Mouse (Mus musculus) MEL (cell line): ENCODE measurements around the gene Myom1. TPM values are rescaled to one million over a fixed set of nuclear protein-coding genes. Genes with fewer than 3 reads are reported as not detected.
"Not testable (repeated sequence)": the region's sequence is repeated elsewhere in the genome, so short reads cannot be mapped to it uniquely, and the experiment has no call there.

Experiments used
- DNase-seq: peaks from one replicate; pipeline ENCODE4 v3.0.0; 2011; ENCODE audit warnings: low read depth, low spot score
- H3K27ac ChIP-seq: 2 replicates; pipeline ENCODE4 v1.5.1; 2012; ENCODE audit warnings: low read depth, mild to moderate bottlenecking, control low read depth, low read length, moderate library complexity; ENCODE audit not compliant: control insufficient read depth
- H3K27me3 ChIP-seq, 2 experiments: fragments of 150-350 bp in 1 of 2; sonication (generic) in 1 of 2; 2 replicates each; pipeline ENCODE4 v1.6.1; 2012; ENCODE audit warnings: low read length in 2 of 2, mild to moderate bottlenecking in 2 of 2, improper control_type of control experiment in 1 of 2, moderate library complexity in 1 of 2; ENCODE audit not compliant: insufficient read depth in 2 of 2, control insufficient read depth in 1 of 2
- H3K36me3 ChIP-seq, 2 experiments: 2 replicates each; pipeline ENCODE4 v1.6.1; 2012 to 2014; ENCODE audit warnings: low read length in 2 of 2, improper control_type of control experiment in 1 of 2, inconsistent platforms in 1 of 2, mild to moderate bottlenecking in 1 of 2; ENCODE audit not compliant: insufficient read depth in 2 of 2, control insufficient read depth in 1 of 2
- H3K4me1 ChIP-seq, 2 experiments: fragments of 150-350 bp in 1 of 2; sonication (generic) in 1 of 2; 2 replicates each; pipeline ENCODE4 v1.6.1; 2012; ENCODE audit warnings: low read length in 2 of 2, improper control_type of control experiment in 1 of 2, mild to moderate bottlenecking in 1 of 2; ENCODE audit not compliant: insufficient read depth in 2 of 2, control insufficient read depth in 1 of 2
- H3K4me3 ChIP-seq, 2 experiments: fragments of 150-350 bp in 1 of 2; sonication (generic) in 1 of 2; 2 replicates each; pipeline ENCODE4 v1.5.1; 2012; ENCODE audit warnings: low read depth in 2 of 2, low read length in 2 of 2, mild to moderate bottlenecking in 2 of 2, moderate library complexity in 2 of 2, control low read depth in 1 of 2, improper control_type of control experiment in 1 of 2; ENCODE audit not compliant: control insufficient read depth in 1 of 2, insufficient read depth in 1 of 2
- H3K79me2 ChIP-seq: 2 replicates; pipeline ENCODE4 v1.6.1; 2012; ENCODE audit warnings: mild to moderate bottlenecking, low read length, moderate library complexity; ENCODE audit not compliant: control insufficient read depth, poor library complexity, insufficient read depth
- H3K9ac ChIP-seq: 2 replicates; pipeline ENCODE4 v1.6.1; 2012; ENCODE audit warnings: low read depth, mild to moderate bottlenecking, control low read depth, low read length, moderate library complexity; ENCODE audit not compliant: control insufficient read depth, poor library complexity, severe bottlenecking
- H3K9me3 ChIP-seq: fragments of 150-350 bp; sonication (generic); replicated peaks from 2 replicates; pipeline ENCODE4 v1.6.1; 2012; ENCODE audit warnings: mild to moderate bottlenecking, low read length, improper control_type of control experiment, moderate library complexity; ENCODE audit not compliant: insufficient read depth
- ELF1 ChIP-seq: IDR thresholded peaks from 2 replicates; pipeline ENCODE4 v1.6.1; 2014; ENCODE audit warnings: low read depth, mild to moderate bottlenecking, inconsistent platforms, low read length, improper control_type of control experiment, moderate library complexity
- ETS1 ChIP-seq: IDR thresholded peaks from 2 replicates; pipeline ENCODE4 v1.6.1; 2012; ENCODE audit warnings: low read depth, mild to moderate bottlenecking, inconsistent platforms, low read length, improper control_type of control experiment, moderate library complexity
- MAFK ChIP-seq: IDR thresholded peaks from 2 replicates; pipeline ENCODE4 v1.6.1; 2011; ENCODE audit warnings: low read depth, mild to moderate bottlenecking, low read length, improper control_type of control experiment, borderline replicate concordance
- MAX ChIP-seq: IDR thresholded peaks from 2 replicates; pipeline ENCODE4 v1.6.1; 2011; ENCODE audit warnings: low read length, improper control_type of control experiment
- MYC ChIP-seq: IDR thresholded peaks from 2 replicates; pipeline ENCODE4 v1.6.1; 2011; ENCODE audit warnings: low read depth, mild to moderate bottlenecking, low read length, improper control_type of control experiment, moderate library complexity
- NELFE ChIP-seq: IDR thresholded peaks from 2 replicates; pipeline ENCODE4 v1.6.1; 2011; ENCODE audit warnings: low read depth, low read length, improper control_type of control experiment
- NRF1 ChIP-seq: IDR thresholded peaks from 2 replicates; pipeline ENCODE4 v1.6.1; 2014; ENCODE audit warnings: low read depth, mild to moderate bottlenecking, inconsistent platforms, low read length, improper control_type of control experiment, moderate library complexity; ENCODE audit not compliant: poor library complexity, insufficient read depth, severe bottlenecking
- POLR2A ChIP-seq, 2 experiments: IDR thresholded peaks; 2 replicates each; pipeline ENCODE4 v1.6.1; 2011 to 2012; ENCODE audit warnings: low read length in 2 of 2, mild to moderate bottlenecking in 2 of 2, control low read depth in 1 of 2, improper control_type of control experiment in 1 of 2, low read depth in 1 of 2, moderate library complexity in 1 of 2; ENCODE audit not compliant: control insufficient read depth in 1 of 2, insufficient read depth in 1 of 2, poor library complexity in 1 of 2
- RAD21 ChIP-seq: IDR thresholded peaks from 2 replicates; pipeline ENCODE4 v1.6.1; 2011; ENCODE audit warnings: mild to moderate bottlenecking, low read depth, low read length, improper control_type of control experiment
- SMC3 ChIP-seq: IDR thresholded peaks from 2 replicates; pipeline ENCODE4 v1.6.1; 2011; ENCODE audit warnings: low read depth, low read length, improper control_type of control experiment
- TBP ChIP-seq: IDR thresholded peaks from 2 replicates; pipeline ENCODE4 v1.8.0; 2011; ENCODE audit warnings: low read depth, low read length, improper control_type of control experiment
- USF2 ChIP-seq, 2 experiments: IDR thresholded peaks; 2 replicates each; pipeline ENCODE4 v1.6.1; 2011 to 2012; ENCODE audit warnings: improper control_type of control experiment in 2 of 2, low read length in 2 of 2, borderline replicate concordance in 1 of 2, inconsistent platforms in 1 of 2, low read depth in 1 of 2, mild to moderate bottlenecking in 1 of 2; ENCODE audit not compliant: insufficient read depth in 1 of 2
- ZKSCAN1 ChIP-seq: IDR thresholded peaks from 2 replicates; pipeline ENCODE4 v1.6.1; 2012; ENCODE audit warnings: low read depth, mild to moderate bottlenecking, inconsistent platforms, low read length, improper control_type of control experiment, moderate library complexity
- ZMIZ1 ChIP-seq: IDR thresholded peaks from 2 replicates; pipeline ENCODE4 v1.6.1; 2012; ENCODE audit warnings: low read depth, mild to moderate bottlenecking, inconsistent platforms, low read length, improper control_type of control experiment, moderate library complexity
- polyA plus RNA-seq, 2 experiments: library from polyadenylated mRNA; stranded (reverse) in 1 of 2; unstranded in 1 of 2; fragments of >175 nt in 1 of 2; fragments of >200 nt in 1 of 2; gene quantifications; 2 replicates each; pipeline versions ENCODE4 v1.2.1 to v1.2.4; 2012; ENCODE audit warnings: low replicate concordance in 2 of 2, low read depth in 1 of 2; ENCODE audit not compliant: insufficient read length in 2 of 2, insufficient read depth in 1 of 2, missing spikeins in 1 of 2
- total RNA-seq: library from RNA; depleted of rRNA; stranded (reverse); fragments of 300-350 nt; gene quantifications from 2 replicates; pipeline ENCODE4 v1.2.3, GENCODE M21; 2012

The Myom1 gene
- total and polyA plus RNA-seq, 3 experiments = 0.65 to 0.79 TPM; not detected in 1

- TF ChIP-seq ZMIZ1 = peak; percentile 69
- peak; percentile 75 for TF ChIP-seq NELFE
- no peak for TF ChIP-seq RAD21
- TF ChIP-seq, all 39 proteins: peak for 22
These were observed at the start of gene Myom1 (continued) for GRCm38 (mm10) chr17:71002081-71002743.

GRCm38 (mm10) chr17:70963546-70963945 is 38.9 kb upstream of the Myom1 start:
- Histone ChIP-seq H3K4me1 (peaks cover 0 to 12% of the 10 kb centered on the region in 2 experiments; a peak in 1 of 4 replicates), H3K36me3 (peaks cover 0 to 10% of the 10 kb centered on the region in 2 experiments; a peak in 2 of 4 replicates)
- H3K27ac ChIP-seq, H3K79me2 ChIP-seq, H3K9me3 ChIP-seq, H3K27me3 ChIP-seq, H3K9ac ChIP-seq, H3K4me3 ChIP-seq: not testable (repeated sequence)
- DNase-seq = peak; percentile 51

- H3K36me3 ChIP-seq = peaks cover 0 to 10% of the 10 kb centered on the region in 2 experiments; a peak in 2 of 4 replicates
- no peaks in the 10 kb centered on the region for H3K27me3 ChIP-seq
- no peak overlapping the region for H3K9ac ChIP-seq
- TF ChIP-seq ETS1 (no peak), MAX (no peak), ZMIZ1 (no peak), MYC (no peak), NELFE (no peak), MAFK (no peak), ZKSCAN1 (no peak), SMC3 (no peak), ELF1 (no peak), POLR2A (IDR thresholded peaks at IDR 0.05; ENCODE audit: control insufficient read depth in 1 of 2, insufficient read depth in 1 of 2, low read depth in 1 of 2, low read length in 2 of 2, poor library complexity in 1 of 2) (no peak), NRF1 (no peak), USF2 (IDR thresholded peaks at IDR 0.05; ENCODE audit: borderline replicate concordance in 1 of 2, insufficient read depth in 1 of 2, low read depth in 1 of 2, low read length in 2 of 2) (no peak), TBP (no peak)
- TF ChIP-seq, all 39 proteins: peak for 0
- H3K79me2 ChIP-seq = no peaks in the 10 kb centered on the region
- H3K9me3 ChIP-seq = no peaks in the 10 kb centered on the region
- no peak overlapping the region for H3K4me3 ChIP-seq
- peaks cover 0 to 13% of the 10 kb centered on the region in 2 experiments; a peak in 1 of 4 replicates for H3K4me1 ChIP-seq
- no peak for DNase-seq
- H3K27ac ChIP-seq = no peak overlapping the region
These were observed 37.2 kb upstream of the Myom1 start for GRCm38 (mm10) chr17:70965281-70965680.
